Mouse (Mus musculus): ENCODE measurements around the gene F2r.

- no peak for TF ChIP-seq CTCF (IDR thresholded peaks at IDR 0.05; ENCODE audit: insufficient read depth, low read length)
- TF ChIP-seq POLR2A (IDR thresholded peaks at IDR 0.05; ENCODE audit: borderline replicate concordance, extremely low read depth, low read depth, low read length), result no peak
Observed at GRCm38 (mm10) chr13:95643740-95644139, 25.5 kb upstream of the F2r start.
